Mouse (Mus musculus) midbrain, embryonic 12.5 days (tissue): ENCODE measurements around the gene Slc6a16. TPM values are rescaled to one million over a fixed set of nuclear protein-coding genes. Genes with fewer than 3 reads are reported as not detected.
A peak's percentile ranks its signal among the peaks of the same experiment; 100 is the strongest.

Experiments
- ATAC-seq: fragments of 200-750 bp; cut with Nextera tagmentation; 2 replicates; pipeline ENCODE4 v1.8.0; 2017; ENCODE audit warnings: low read depth, moderate TSS enrichment, moderate library complexity; ENCODE audit not compliant: low FRiP score
- H3K27ac ChIP-seq: fragments of 300-500 bp; sonication (generic); replicated peaks from 2 replicates; pipeline ENCODE4 v1.5.1; 2016; ENCODE audit warnings: mild to moderate bottlenecking
- H3K27me3 ChIP-seq: fragments of 300-500 bp; sonication (generic); 2 replicates; pipeline ENCODE4 v1.6.1; 2016; ENCODE audit warnings: mild to moderate bottlenecking
- H3K36me3 ChIP-seq: fragments of 300-500 bp; sonication (generic); 2 replicates; pipeline ENCODE4 v1.6.1; 2016
- H3K4me1 ChIP-seq: fragments of 300-500 bp; sonication (generic); 2 replicates; pipeline ENCODE4 v1.6.1; 2016
- H3K4me2 ChIP-seq: fragments of 300-500 bp; sonication (generic); replicated peaks from 2 replicates; pipeline ENCODE4 v1.6.1; 2016; ENCODE audit warnings: mild to moderate bottlenecking, moderate library complexity
- H3K4me3 ChIP-seq: fragments of 300-500 bp; sonication (generic); 2 replicates; pipeline ENCODE4 v1.5.1; 2016; ENCODE audit warnings: mild to moderate bottlenecking
- H3K9ac ChIP-seq: fragments of 300-500 bp; sonication (generic); replicated peaks from 2 replicates; pipeline ENCODE4 v1.6.1; 2016; ENCODE audit warnings: mild to moderate bottlenecking, moderate library complexity
- H3K9me3 ChIP-seq: fragments of 300-500 bp; sonication (generic); 2 replicates; pipeline ENCODE4 v1.6.1; 2016; ENCODE audit warnings: mild to moderate bottlenecking
- WGBS: fragments of 180-500 bp; shearing (Covaris S2); methylation state at CpG from one replicate; pipeline ENCODE4 v1.1.7; 2016; 5-methylcytosine and 5-hydroxymethylcytosine counted together
- polyA plus RNA-seq: library from polyadenylated mRNA; unstranded; fragments of >200 nt; fragmentation: Nextera tagmentation; extraction: Ambion mirVana; gene quantifications from 2 replicates; pipeline ENCODE4 v1.2.1, GENCODE M21; 2016

The Slc6a16 gene
- polyA plus RNA-seq, 1 experiment from 2014 or later: 0.14 TPM

DNA sequence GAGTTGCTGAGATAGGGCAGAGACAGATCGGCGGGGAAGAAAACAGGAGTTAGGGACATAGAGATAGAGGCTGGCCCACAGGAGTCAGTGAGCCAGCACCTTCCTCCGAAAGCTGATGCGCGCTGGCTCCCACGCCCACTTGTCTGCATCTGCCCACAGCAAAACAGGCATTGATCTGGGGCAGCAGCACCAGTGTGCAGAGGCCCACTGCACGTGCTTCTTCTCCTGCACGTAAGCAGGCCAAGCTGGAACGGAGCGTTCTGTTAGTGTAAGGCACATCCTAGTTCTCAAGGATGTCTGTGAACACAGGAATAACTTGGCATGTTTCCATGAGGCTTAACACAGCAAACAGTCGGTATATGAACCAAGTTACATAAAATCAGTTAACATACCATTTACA, 41.9 kb upstream of the Slc6a16 start:
- Histone ChIP-seq H3K27me3 (peaks cover 30% of the 10 kb centered on the region), H3K9me3 (no peaks in the 10 kb centered on the region), H3K36me3 (no peaks in the 10 kb centered on the region), H3K9ac (no peak overlapping the region), H3K4me1 (peaks cover 8% of the 10 kb centered on the region; the same call in 1 of the 2 replicates), H3K27ac (no peak overlapping the region), H3K4me2 (no peak overlapping the region), H3K4me3 (no peak overlapping the region)
- WGBS: 84% methylated on average over 11 of the region's 11 CpGs
- ATAC-seq: no peak

DNA sequence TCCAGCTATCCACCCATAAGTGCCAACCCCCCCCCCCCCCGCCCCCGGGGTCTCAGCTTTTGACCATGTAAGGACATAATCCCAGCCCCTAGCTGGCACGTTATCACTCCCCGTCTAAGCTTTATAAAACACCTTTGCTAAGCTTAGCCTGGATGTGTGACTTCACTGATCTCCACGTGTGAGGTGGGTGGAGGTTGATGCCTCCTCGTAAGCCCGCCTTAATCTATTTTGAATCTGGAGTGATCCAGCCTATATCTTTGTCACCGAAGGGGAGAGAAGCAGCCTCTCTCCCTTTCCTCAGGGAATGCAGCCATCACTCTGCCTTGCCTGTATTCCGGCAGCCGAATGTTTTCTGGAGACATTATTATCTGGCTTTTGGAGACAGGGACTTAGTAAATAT, 38.2 kb upstream of the Slc6a16 start:
- WGBS: 65% methylated on average over 10 of the region's 10 CpGs

DNA sequence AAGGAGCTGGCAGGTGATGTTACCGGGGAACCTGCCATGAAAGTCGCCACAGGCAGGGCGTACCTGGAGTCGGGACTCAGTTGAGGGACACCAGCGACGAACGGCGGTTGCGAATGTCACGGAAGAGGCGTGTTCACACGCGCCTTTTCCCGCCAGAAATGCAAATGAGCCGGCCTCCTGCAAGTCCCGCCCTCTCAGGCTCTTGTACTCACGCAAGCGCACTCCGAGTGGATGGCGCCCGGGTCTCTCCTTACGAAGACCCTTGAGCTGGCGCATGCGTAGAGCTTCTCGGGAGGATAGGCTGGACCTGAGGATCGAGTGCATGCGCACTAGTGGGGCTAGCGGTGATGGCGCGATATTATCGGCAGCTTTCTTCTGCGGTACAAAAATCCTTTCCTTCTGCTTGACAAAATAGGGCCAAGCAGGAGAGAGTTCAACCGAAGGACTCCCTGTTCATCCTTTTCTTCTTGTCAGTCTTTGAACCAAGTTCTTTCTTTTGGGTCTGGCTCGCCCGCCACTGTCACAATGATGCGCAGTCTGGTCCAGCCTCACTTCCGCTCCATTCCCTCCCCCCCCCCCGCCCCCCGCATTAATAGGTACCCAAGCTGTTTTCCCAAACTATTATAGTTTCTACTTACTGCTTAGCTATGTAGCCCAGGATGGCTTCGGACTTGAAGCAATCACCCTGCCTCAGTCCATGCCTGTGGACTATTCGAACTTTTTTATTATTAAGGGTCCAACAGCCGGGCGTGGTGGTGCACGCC, 36.3 kb upstream of the Slc6a16 start, which contains the start of gene Ccdc155:
Gene Ccdc155, minus strand, starts transcription at position 513 of the 764 bp plus-strand sequence.
- H3K36me3 ChIP-seq: no peaks in the 10 kb centered on the region
- H3K9me3 ChIP-seq: no peaks in the 10 kb centered on the region
- H3K4me3 ChIP-seq: peak within 1 kb of the TSS; percentile 47
- H3K27ac ChIP-seq: peak within 1 kb of the TSS; percentile 72; the same call in 1 of the 2 replicates
- peak; percentile 95 for ATAC-seq
- 9% methylated on average over 44 of the region's 44 CpGs for WGBS
- H3K27me3 ChIP-seq: peaks cover 36% of the 10 kb centered on the region
- H3K4me1 ChIP-seq: peaks cover 3% of the 10 kb centered on the region; the same call in 1 of the 2 replicates
- peak within 1 kb of the TSS; percentile 52 for H3K4me2 ChIP-seq
- peak within 1 kb of the TSS; percentile 54 for H3K9ac ChIP-seq

More for the DNA sequence above, 38.2 kb upstream of the Slc6a16 start:
- Histone ChIP-seq H3K4me3 (no peak overlapping the region), H3K27me3 (peaks cover 31% of the 10 kb centered on the region), H3K36me3 (no peaks in the 10 kb centered on the region), H3K4me2 (no peak overlapping the region), H3K9ac (no peak overlapping the region), H3K27ac (no peak overlapping the region), H3K4me1 (peaks cover 8% of the 10 kb centered on the region; the same call in 1 of the 2 replicates), H3K9me3 (no peaks in the 10 kb centered on the region)
- ATAC-seq: no peak

DNA sequence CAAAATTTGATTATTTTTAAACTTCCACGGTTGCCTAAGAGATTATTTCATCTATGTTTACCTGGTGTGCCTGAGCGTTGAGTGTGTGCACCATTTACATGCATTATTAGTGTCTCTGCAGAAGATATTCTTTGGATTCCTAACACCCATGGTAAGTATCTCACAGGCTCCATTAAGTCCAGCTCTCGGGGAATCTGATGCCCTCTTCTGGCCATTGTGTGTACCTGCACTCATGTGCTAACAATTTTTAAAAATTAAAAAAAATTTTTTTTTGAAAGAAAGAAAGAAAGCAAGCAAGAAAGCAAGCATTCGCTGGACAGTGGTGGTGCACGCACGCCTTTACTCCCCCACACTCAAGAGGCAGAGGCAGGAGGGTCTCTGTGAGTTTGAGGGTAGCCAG, 32.6 kb upstream of the Slc6a16 start:
- H3K9ac ChIP-seq: no peak overlapping the region
- H3K9me3 ChIP-seq: no peaks in the 10 kb centered on the region
- H3K36me3 ChIP-seq: no peaks in the 10 kb centered on the region
- H3K27me3 ChIP-seq: peaks cover 53% of the 10 kb centered on the region
- H3K4me1 ChIP-seq: peaks cover 3% of the 10 kb centered on the region; the same call in 1 of the 2 replicates
- no peak overlapping the region for H3K27ac ChIP-seq
- H3K4me2 ChIP-seq: no peak overlapping the region
- ATAC-seq: no peak
- 83% methylated on average over 6 of the region's 6 CpGs for whole genome bisulfite sequencing
- H3K4me3 ChIP-seq: no peak overlapping the region

DNA sequence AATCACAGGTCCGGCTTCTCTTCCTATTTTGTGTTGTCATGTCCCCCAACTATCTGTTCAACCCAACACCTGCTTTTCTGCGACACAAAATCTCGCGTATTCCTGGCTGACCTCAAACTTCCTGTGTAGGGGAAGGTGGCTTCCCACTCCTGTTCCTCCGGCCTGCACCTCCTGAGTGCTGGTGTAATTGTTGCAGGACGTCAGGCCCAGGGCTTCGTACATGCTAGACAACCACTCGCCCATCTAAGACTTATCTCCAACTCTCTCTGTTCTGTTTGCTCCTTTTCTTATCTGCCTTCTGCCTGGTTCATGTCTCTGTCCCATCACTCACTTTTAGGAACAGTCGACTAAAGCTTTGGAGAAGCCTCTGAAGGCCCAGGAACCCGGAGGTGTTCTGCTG, 29.8 kb upstream of the Slc6a16 start:
- Histone ChIP-seq H3K9me3 (no peaks in the 10 kb centered on the region), H3K4me3 (no peak overlapping the region), H3K9ac (no peak overlapping the region), H3K27me3 (peaks cover 49% of the 10 kb centered on the region), H3K4me2 (no peak overlapping the region), H3K4me1 (peaks cover 5% of the 10 kb centered on the region; the same call in 1 of the 2 replicates), H3K36me3 (no peaks in the 10 kb centered on the region), H3K27ac (no peak overlapping the region)
- WGBS: 78% methylated on average over 10 of the region's 10 CpGs
- ATAC-seq: no peak

DNA sequence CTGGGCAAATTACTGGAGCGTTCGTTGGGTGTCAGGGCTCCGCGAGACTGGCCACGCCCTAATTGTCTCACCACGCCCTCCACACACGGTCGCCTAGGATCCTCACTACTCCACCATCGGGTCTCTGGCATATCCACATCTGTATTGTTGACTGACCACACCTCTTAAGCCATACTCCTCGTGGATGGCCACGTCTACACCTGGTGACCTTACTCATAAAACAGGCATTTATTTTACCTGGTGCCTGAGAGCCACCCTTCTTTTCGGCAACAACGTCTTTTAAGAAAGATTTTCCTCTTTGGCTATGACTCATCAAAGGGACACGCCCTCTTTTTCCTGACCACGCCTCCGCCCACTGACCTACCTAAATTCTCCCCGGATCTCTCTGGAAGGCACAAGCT, 29.0 kb upstream of the Slc6a16 start, which contains the start of gene Dkkl1:
Gene Dkkl1, minus strand, starts transcription at position 297 of the 401 bp plus-strand sequence.
- Histone ChIP-seq H3K27me3 (peaks cover 47% of the 10 kb centered on the region), H3K4me1 (peaks cover 11% of the 10 kb centered on the region), H3K4me3 (no peak within 1 kb of the TSS), H3K27ac (no peak within 1 kb of the TSS), H3K9ac (no peak within 1 kb of the TSS), H3K36me3 (no peaks in the 10 kb centered on the region), H3K9me3 (no peaks in the 10 kb centered on the region), H3K4me2 (no peak within 1 kb of the TSS; the same call in 1 of the 2 replicates)
- ATAC-seq: no peak
- 7% methylated on average over 17 of the region's 17 CpGs for WGBS

DNA sequence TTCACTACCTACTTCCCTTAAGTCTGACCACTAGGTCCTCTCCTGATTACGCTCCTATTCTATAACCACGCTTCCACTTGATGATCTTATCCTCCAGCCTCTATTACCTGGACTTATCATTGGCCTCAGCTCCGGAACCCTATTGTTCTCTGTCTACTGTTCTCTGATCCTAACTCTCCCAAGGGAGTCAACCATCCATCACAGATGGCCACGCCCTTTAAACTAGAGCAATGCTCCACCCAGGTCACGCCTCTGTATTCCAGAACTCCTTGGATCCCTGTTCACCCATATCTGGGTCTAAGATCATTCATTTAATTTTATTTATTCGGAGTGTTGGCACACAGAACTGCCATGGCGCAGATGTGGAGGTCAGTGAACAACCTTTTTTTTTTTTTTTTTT, 28.5 kb upstream of the Slc6a16 start:
- no peaks in the 10 kb centered on the region for H3K9me3 ChIP-seq
- H3K4me3 ChIP-seq: no peak overlapping the region
- H3K27me3 ChIP-seq: peaks cover 47% of the 10 kb centered on the region
- H3K27ac ChIP-seq: no peak overlapping the region
- WGBS: 75% methylated on average over 7 of the region's 7 CpGs
- no peaks in the 10 kb centered on the region for H3K36me3 ChIP-seq
- ATAC-seq: no peak
- no peak overlapping the region for H3K9ac ChIP-seq
- no peak overlapping the region for H3K4me2 ChIP-seq
- peaks cover 16% of the 10 kb centered on the region for H3K4me1 ChIP-seq

DNA sequence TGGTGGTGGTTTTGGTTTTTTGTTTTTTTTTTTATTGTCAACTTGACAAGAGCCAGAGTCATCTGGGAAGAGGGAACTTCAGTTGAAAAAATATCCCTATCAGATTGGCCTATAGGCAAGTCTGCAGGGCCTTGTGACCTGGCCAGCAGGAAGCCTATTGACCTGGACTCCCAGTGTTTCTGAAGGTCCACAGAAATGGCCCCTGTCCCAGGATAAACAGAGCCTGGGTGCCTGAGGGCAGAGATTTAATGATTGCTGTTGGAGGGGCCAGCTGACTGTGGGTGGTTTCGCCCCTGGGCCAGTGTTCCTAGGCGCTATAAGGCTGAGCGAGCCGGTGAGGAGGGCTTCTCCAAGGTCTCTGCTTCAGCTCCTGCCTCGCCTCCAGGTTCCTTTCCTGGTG, 27.2 kb upstream of the Slc6a16 start:
- H3K9ac ChIP-seq: no peak overlapping the region
- ATAC-seq: no peak
- H3K4me2 ChIP-seq: no peak overlapping the region
- H3K27me3 ChIP-seq: peaks cover 47% of the 10 kb centered on the region
- no peak overlapping the region for H3K4me3 ChIP-seq
- H3K36me3 ChIP-seq: peaks cover 10% of the 10 kb centered on the region
- WGBS: 65% methylated on average over 5 of the region's 5 CpGs
- H3K9me3 ChIP-seq: no peaks in the 10 kb centered on the region
- H3K27ac ChIP-seq: no peak overlapping the region
- peaks cover 29% of the 10 kb centered on the region for H3K4me1 ChIP-seq

DNA sequence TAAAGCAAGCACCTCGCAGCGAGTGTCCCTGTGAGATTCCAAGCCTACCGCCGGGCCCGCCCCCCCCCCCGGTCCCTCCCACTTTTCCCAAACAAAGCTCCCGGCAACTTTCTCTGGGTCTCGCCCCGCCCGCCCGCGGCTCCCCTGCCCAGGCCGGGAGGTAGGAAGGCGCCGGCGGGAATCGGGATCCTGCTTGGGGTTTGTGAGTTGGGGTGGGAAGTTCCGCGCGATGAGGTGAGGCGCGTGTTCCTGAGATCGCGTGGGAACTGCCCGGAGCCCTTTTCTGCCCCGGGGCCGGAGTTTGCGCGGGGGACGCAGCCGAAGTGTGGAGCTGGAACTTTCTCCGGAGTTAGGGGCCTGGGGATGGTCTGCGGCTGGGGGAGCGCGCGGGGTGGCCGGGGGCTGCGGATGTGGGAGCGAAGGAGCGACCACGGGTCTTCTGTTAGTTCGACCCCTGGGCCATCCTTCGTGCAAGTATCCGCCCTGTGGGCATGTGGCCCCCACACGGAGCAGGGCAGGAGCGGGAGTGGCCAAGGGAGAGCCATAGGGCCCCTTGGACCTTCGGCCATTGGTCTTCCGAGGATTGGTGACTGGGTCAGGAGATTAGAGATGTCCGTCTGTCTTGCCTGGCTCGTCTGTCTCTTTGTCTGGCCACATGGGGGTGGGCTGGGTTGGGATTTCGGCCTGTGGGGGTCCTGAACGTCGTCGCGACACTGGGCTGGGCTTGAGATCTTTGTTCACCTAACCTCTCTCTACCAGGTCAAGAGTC, 25.0 kb upstream of the Slc6a16 start, which contains the start of gene Tead2:
Gene Tead2, plus strand, starts transcription at position 81 of the 769 bp plus-strand sequence.
- peak; percentile 73 for ATAC-seq
- H3K9me3 ChIP-seq: no peaks in the 10 kb centered on the region
- H3K4me2 ChIP-seq: peak within 1 kb of the TSS; percentile 81
- peaks cover 36% of the 10 kb centered on the region for H3K4me1 ChIP-seq
- H3K4me3 ChIP-seq: peak within 1 kb of the TSS; percentile 66
- H3K27ac ChIP-seq: peak within 1 kb of the TSS; percentile 94
- WGBS: under 1% methylated on average over 55 of the region's 55 CpGs
- peak within 1 kb of the TSS; percentile 94 for H3K9ac ChIP-seq
- peaks cover 32% of the 10 kb centered on the region for H3K36me3 ChIP-seq
- H3K27me3 ChIP-seq: peaks cover 27% of the 10 kb centered on the region

DNA sequence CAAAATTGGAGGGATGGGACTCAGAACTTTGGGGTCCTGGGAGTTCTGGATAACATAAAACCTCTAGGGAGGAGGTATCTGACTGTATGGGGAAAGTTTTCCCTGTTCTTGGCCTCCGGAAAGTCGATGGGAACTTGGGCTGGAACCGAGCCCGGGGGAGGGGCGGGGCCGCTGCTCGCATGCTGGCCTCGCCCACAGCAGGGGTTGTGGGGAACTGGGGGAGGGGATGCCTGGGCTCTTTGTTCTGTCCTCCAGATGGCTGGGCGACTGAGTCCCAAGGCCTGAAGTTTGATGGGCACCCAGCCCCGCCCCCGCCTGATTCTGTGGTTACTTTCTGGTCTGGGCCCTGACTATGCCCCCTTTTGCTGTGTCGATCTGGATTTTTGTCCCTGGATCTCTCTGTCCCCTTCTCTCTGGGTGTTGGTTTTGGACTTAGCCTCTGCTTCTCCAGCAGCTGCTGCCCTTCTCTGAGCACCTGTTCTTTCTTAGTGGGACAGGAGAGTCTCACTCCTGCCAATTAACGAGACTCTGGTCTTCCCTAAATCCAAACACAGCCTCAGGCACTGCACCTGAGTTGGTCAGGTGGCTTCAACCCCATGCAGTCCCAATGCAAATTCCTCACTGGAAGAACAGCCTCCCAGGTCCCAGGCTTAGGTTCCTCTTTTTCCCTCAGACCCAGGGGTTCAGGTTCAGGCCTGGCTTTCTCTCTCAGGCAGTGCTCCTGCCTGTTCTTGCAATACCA, 24.3 kb upstream of the Slc6a16 start:
- H3K4me1 ChIP-seq: peaks cover 36% of the 10 kb centered on the region
- H3K36me3 ChIP-seq: peaks cover 39% of the 10 kb centered on the region
- peak overlapping the region; percentile 66 for H3K4me3 ChIP-seq
- peak overlapping the region; percentile 81 for H3K4me2 ChIP-seq
- whole genome bisulfite sequencing: 1% methylated on average over 13 of the region's 13 CpGs
- H3K9ac ChIP-seq: peak overlapping the region; percentile 94
- no peaks in the 10 kb centered on the region for H3K9me3 ChIP-seq
- peak overlapping the region; percentile 94 for H3K27ac ChIP-seq
- H3K27me3 ChIP-seq: peaks cover 20% of the 10 kb centered on the region
- ATAC-seq: peak; percentile 90

DNA sequence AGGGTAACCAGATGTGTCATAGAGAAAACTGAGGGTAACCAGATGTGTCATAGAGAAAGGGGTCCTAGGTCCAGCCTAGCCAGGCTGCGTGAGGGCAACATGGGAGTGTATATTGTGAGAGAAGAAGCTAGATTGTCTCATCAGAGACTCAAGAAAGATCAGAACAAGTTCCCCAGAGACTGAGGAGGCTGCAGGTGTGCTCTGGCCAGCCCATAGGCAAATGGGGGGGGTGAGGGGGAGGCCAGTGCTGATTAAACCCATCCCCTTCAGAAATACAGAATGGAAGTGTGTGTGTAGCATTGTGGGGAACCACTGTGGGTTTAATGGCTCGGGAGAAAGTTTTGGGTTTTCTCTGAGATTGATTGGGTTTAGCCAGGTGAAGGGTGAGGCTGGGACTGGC, 19.2 kb upstream of the Slc6a16 start:
- H3K4me3 ChIP-seq: no peak overlapping the region
- ATAC-seq: no peak
- WGBS: 86% methylated on average over 2 of the region's 2 CpGs
- peaks cover 90% of the 10 kb centered on the region for H3K36me3 ChIP-seq
- no peaks in the 10 kb centered on the region for H3K9me3 ChIP-seq
- peaks cover 26% of the 10 kb centered on the region for H3K4me1 ChIP-seq
- no peak overlapping the region for H3K27ac ChIP-seq
- no peaks in the 10 kb centered on the region for H3K27me3 ChIP-seq
- no peak overlapping the region for H3K4me2 ChIP-seq
- H3K9ac ChIP-seq: no peak overlapping the region
